In genomic region chr9:106787979-106788811, GRCm38 (mm10) we compare ENCODE assay signal across 8 mouse cellular contexts. TPM values are rescaled to one million over a fixed set of nuclear protein-coding genes. Genes with fewer than 3 reads are reported as not detected.
A peak's percentile ranks its signal among the peaks of the same experiment; 100 is the strongest.
DNase-seq lines count a peak whose midpoint lies in the region; ATAC-seq and TF ChIP-seq lines count a peak whose summit lies in the region.

No protein-coding gene starts in this region.

- no peaks in the 10 kb centered on the region for H3K9me3 ChIP-seq in midbrain, embryonic 13.5 days

- H3K27me3 ChIP-seq in midbrain, embryonic 13.5 days = no peaks in the 10 kb centered on the region

- no peak for TF ChIP-seq CTCF in bone marrow, adult 2 months (IDR thresholded peaks at IDR 0.05; ENCODE audit: control insufficient read depth, insufficient read depth, low read length)

- peak overlapping the region; percentile 98 for H3K9ac ChIP-seq in midbrain, embryonic 13.5 days (replicated peaks)

- peaks cover 2% of the 10 kb centered on the region; the same call in 1 of the 2 replicates for H3K4me1 ChIP-seq in bone marrow, adult 2 months (ENCODE audit: control insufficient read depth, insufficient read depth, low read length)
- H3K4me1 ChIP-seq in midbrain, embryonic 13.5 days (replicated peaks) = peaks cover 24% of the 10 kb centered on the region

- no peak for DNase-seq in frontal cortex, postnatal 10 days (ENCODE audit: low spot score in 2 of 2)
- peak; percentile 88 for DNase-seq in 416B (ENCODE audit: low read depth)
- DNase-seq in kidney, postnatal 14 days = peak; percentile 17
- no peak for DNase-seq in layer of hippocampus, postnatal 14 days (ENCODE audit: low spot score in 2 of 2)

- peak; percentile 39; the same call in 1 of the 2 replicates for ATAC-seq in frontal cortex, adult (ENCODE audit: low TSS enrichment)
- peak; percentile 42 for ATAC-seq in granulocyte monocyte progenitor cell, adult 5-6 weeks (replicated peaks; ENCODE audit: poor library complexity, severe bottlenecking)
- ATAC-seq in midbrain, embryonic 13.5 days = peak; percentile 48; the same call in 1 of the 2 replicates

- 5% methylated on average over 23 of the region's 23 CpGs for WGBS in bone marrow, adult 2 months
- WGBS in midbrain, embryonic 13.5 days = 6% methylated on average over 23 of the region's 23 CpGs

- TF ChIP-seq POLR2A in bone marrow, adult 2 months (IDR thresholded peaks at IDR 0.05; ENCODE audit: borderline replicate concordance, control insufficient read depth, low read depth, low read length) = no peak

- no peak overlapping the region; the same call in 1 of the 2 replicates for H3K27ac ChIP-seq in bone marrow, adult 2 months (ENCODE audit: control insufficient read depth, insufficient read depth, low read depth, low read length, poor library complexity)
- peak overlapping the region; percentile 87 for H3K27ac ChIP-seq in midbrain, embryonic 13.5 days

- H3K4me2 ChIP-seq in midbrain, embryonic 13.5 days (replicated peaks) = peak overlapping the region; percentile 88

- H3K4me3 ChIP-seq in bone marrow, adult 2 months (replicated peaks; ENCODE audit: control insufficient read depth, low read depth, low read length) = peak overlapping the region; percentile 89
- peak overlapping the region; percentile 92 for H3K4me3 ChIP-seq in midbrain, embryonic 13.5 days (replicated peaks)

- H3K36me3 ChIP-seq in midbrain, embryonic 13.5 days = no peaks in the 10 kb centered on the region

RNA-seq across cellular contexts. Expression of gene Rad54l2, which starts 0.8 kb away (rescaled TPM):
- polyA plus RNA-seq in bone marrow, adult 2 months (2011; ENCODE audit: insufficient read depth, insufficient read length, low replicate concordance, missing spikeins) = 4.4 and 11.9 TPM in 2 replicates
- total RNA-seq in granulocyte monocyte progenitor cell, adult 5-6 weeks (2014; fragmentation: Nextera tagmentation) = 11.9 and 13.2 TPM in 2 replicates
- total RNA-seq in granulocyte monocyte progenitor cell, adult 5-6 weeks (2017) = 11.4 and 24.9 TPM in 2 replicates
- 8.6 and 10.5 TPM in 2 replicates for polyA plus RNA-seq in midbrain, embryonic 13.5 days (2015; fragmentation: Nextera tagmentation; extraction: Ambion mirVana)
- total RNA-seq in layer of hippocampus, postnatal 14 days (2021) = 10 to 100 TPM; 18.7 to 20.5 TPM

RNA-seq across cellular contexts. Expression of gene Dcaf1, which starts 33.5 kb away (rescaled TPM):
- polyA plus RNA-seq in bone marrow, adult 2 months (2011; ENCODE audit: insufficient read depth, insufficient read length, low replicate concordance, missing spikeins) = 8.0 and 21.5 TPM in 2 replicates
- total RNA-seq in granulocyte monocyte progenitor cell, adult 5-6 weeks (2014; fragmentation: Nextera tagmentation) = 35.2 and 55.7 TPM in 2 replicates
- 51.8 and 62.1 TPM in 2 replicates for total RNA-seq in granulocyte monocyte progenitor cell, adult 5-6 weeks (2017)
- polyA plus RNA-seq in midbrain, embryonic 13.5 days (2015; fragmentation: Nextera tagmentation; extraction: Ambion mirVana) = 19.7 and 22.0 TPM in 2 replicates
- total RNA-seq in layer of hippocampus, postnatal 14 days (2021) = 10 to 100 TPM; 20.8 to 27.4 TPM

Comparison
In these comparisons a context has a peak if more than half of its experiments do, and no peak if none do; other contexts are left out.
1. DNase-seq: peak in 416B (single experiment) and kidney, postnatal 14 days (single experiment); none in frontal cortex, postnatal 10 days (0 of 2) and layer of hippocampus, postnatal 14 days (0 of 2).
2. Peak in every context shown above with its lines, with median percentiles within 50 percentile points of each other: ATAC-seq.